Mouse (Mus musculus) lung, embryonic 15.5 days (tissue): ENCODE measurements around the gene Mettl24. TPM values are rescaled to one million over a fixed set of nuclear protein-coding genes. Genes with fewer than 3 reads are reported as not detected.
"Not testable (repeated sequence)": the region's sequence is repeated elsewhere in the genome, so short reads cannot be mapped to it uniquely, and the experiment has no call there.

ENCODE experiments used
- ATAC-seq: fragments of 200-750 bp; cut with Nextera tagmentation; 2 replicates; pipeline ENCODE4 v1.8.0; 2017; ENCODE audit warnings: moderate number of reproducible peaks, borderline replicate concordance; ENCODE audit not compliant: low FRiP score, low TSS enrichment; ENCODE audit errors: extremely low read depth
- H3K27ac ChIP-seq: fragments of 300-500 bp; sonication (generic); 2 replicates; pipeline ENCODE4 v1.5.1; 2015; ENCODE audit warnings: moderate library complexity, mild to moderate bottlenecking, inconsistent platforms
- H3K27me3 ChIP-seq: fragments of 300-500 bp; sonication (generic); 2 replicates; pipeline ENCODE4 v1.6.1; 2015; ENCODE audit warnings: inconsistent platforms
- H3K36me3 ChIP-seq: fragments of 300-500 bp; sonication (generic); 2 replicates; pipeline ENCODE4 v1.6.1; 2015; ENCODE audit warnings: inconsistent platforms
- H3K4me1 ChIP-seq: fragments of 300-500 bp; sonication (generic); 2 replicates; pipeline ENCODE4 v1.6.1; 2015; ENCODE audit warnings: inconsistent platforms
- H3K4me2 ChIP-seq: fragments of 300-500 bp; sonication (generic); 2 replicates; pipeline ENCODE4 v1.6.1; 2015; ENCODE audit warnings: inconsistent platforms, mild to moderate bottlenecking, moderate library complexity
- H3K4me3 ChIP-seq: fragments of 300-500 bp; sonication (generic); 2 replicates; pipeline ENCODE4 v1.5.1; 2015; ENCODE audit warnings: mild to moderate bottlenecking, inconsistent platforms
- H3K9ac ChIP-seq: fragments of 300-500 bp; sonication (generic); 2 replicates; pipeline ENCODE4 v1.6.1; 2015; ENCODE audit warnings: inconsistent platforms
- H3K9me3 ChIP-seq: fragments of 300-500 bp; sonication (generic); 2 replicates; pipeline ENCODE4 v1.6.1; 2016; ENCODE audit warnings: inconsistent platforms
- WGBS: fragments of 180-500 bp; shearing (Covaris S2); methylation state at CpG from one replicate; pipeline ENCODE4 v1.1.7; 2015; 5-methylcytosine and 5-hydroxymethylcytosine counted together
- polyA plus RNA-seq: library from polyadenylated mRNA; unstranded; fragments of >200 nt; fragmentation: Nextera tagmentation; extraction: Ambion mirVana; gene quantifications from 2 replicates; pipeline ENCODE4 v1.2.1, GENCODE M21; 2015

Gene Mettl24
- polyA plus RNA-seq, 1 experiment from 2014 or later: 4.3 TPM

- no peaks in the 10 kb centered on the region for H3K36me3 ChIP-seq
- no peak for ATAC-seq
- WGBS: 50% methylated on average over 11 of the region's 11 CpGs
These were observed 92.1 kb downstream of the Mettl24 start for GRCm38 (mm10) chr10:40775151-40775550.

GRCm38 (mm10) chr10:40775655-40776054 is 92.6 kb downstream of the Mettl24 start:
- H3K9me3 ChIP-seq: no peaks in the 10 kb centered on the region
- no peak overlapping the region for H3K4me3 ChIP-seq
- H3K4me2 ChIP-seq: no peak overlapping the region
- ATAC-seq: no peak
- H3K4me1 ChIP-seq: no peaks in the 10 kb centered on the region
- H3K36me3 ChIP-seq: no peaks in the 10 kb centered on the region
- H3K27me3 ChIP-seq: no peaks in the 10 kb centered on the region
- no peak overlapping the region for H3K27ac ChIP-seq
- no peak overlapping the region for H3K9ac ChIP-seq
- WGBS: 87% methylated on average over 4 of the region's 4 CpGs

More at GRCm38 (mm10) chr10:40775151-40775550, 92.1 kb downstream of the Mettl24 start:
- Histone ChIP-seq H3K9me3 (no peaks in the 10 kb centered on the region), H3K27ac (no peak overlapping the region), H3K4me2 (no peak overlapping the region), H3K27me3 (no peaks in the 10 kb centered on the region), H3K4me1 (no peaks in the 10 kb centered on the region), H3K4me3 (no peak overlapping the region), H3K9ac (no peak overlapping the region)

- 24% methylated on average over 2 of the region's 2 CpGs for WGBS
- H3K9me3 ChIP-seq: no peaks in the 10 kb centered on the region
- H3K9ac ChIP-seq: no peak overlapping the region
- H3K27ac ChIP-seq: no peak overlapping the region
- H3K4me1 ChIP-seq: no peaks in the 10 kb centered on the region
- no peaks in the 10 kb centered on the region for H3K27me3 ChIP-seq
- H3K4me2 ChIP-seq: no peak overlapping the region
- no peaks in the 10 kb centered on the region for H3K36me3 ChIP-seq
- no peak for ATAC-seq
- no peak overlapping the region for H3K4me3 ChIP-seq
These were observed 94.1 kb downstream of the Mettl24 start for GRCm38 (mm10) chr10:40777171-40777570.

- Histone ChIP-seq H3K4me3 (no peak overlapping the region), H3K9ac (no peak overlapping the region), H3K27me3 (no peaks in the 10 kb centered on the region), H3K27ac (no peak overlapping the region), H3K9me3 (no peaks in the 10 kb centered on the region), H3K4me2 (no peak overlapping the region), H3K4me1 (no peaks in the 10 kb centered on the region), H3K36me3 (no peaks in the 10 kb centered on the region)
- ATAC-seq: no peak
- 77% methylated on average over 4 of the region's 4 CpGs for WGBS
These were observed 95.4 kb downstream of the Mettl24 start for GRCm38 (mm10) chr10:40778472-40778871.

- H3K4me1 ChIP-seq: no peaks in the 10 kb centered on the region
- WGBS: 59% methylated on average over 3 of the region's 3 CpGs
- no peak overlapping the region for H3K9ac ChIP-seq
- no peak for ATAC-seq
- no peak overlapping the region for H3K27ac ChIP-seq
- no peak overlapping the region for H3K4me3 ChIP-seq
- H3K27me3 ChIP-seq: no peaks in the 10 kb centered on the region
- no peaks in the 10 kb centered on the region for H3K9me3 ChIP-seq
- no peaks in the 10 kb centered on the region for H3K36me3 ChIP-seq
- H3K4me2 ChIP-seq: no peak overlapping the region
These were observed 107.3 kb downstream of the Mettl24 start for GRCm38 (mm10) chr10:40790406-40790805.

- H3K27ac ChIP-seq: no peak overlapping the region
- no peaks in the 10 kb centered on the region for H3K27me3 ChIP-seq
- no peaks in the 10 kb centered on the region for H3K9me3 ChIP-seq
- H3K9ac ChIP-seq: no peak overlapping the region
- H3K36me3 ChIP-seq: no peaks in the 10 kb centered on the region
- no peak overlapping the region for H3K4me2 ChIP-seq
- no peak for ATAC-seq
- no peaks in the 10 kb centered on the region for H3K4me1 ChIP-seq
- no peak overlapping the region for H3K4me3 ChIP-seq
- 83% methylated on average over 3 of the region's 3 CpGs for WGBS
These were observed 109.0 kb downstream of the Mettl24 start for GRCm38 (mm10) chr10:40792115-40792514.

GRCm38 (mm10) chr10:40805221-40805620 is 122.1 kb downstream of the Mettl24 start:
- no peaks in the 10 kb centered on the region for H3K9me3 ChIP-seq
- no peaks in the 10 kb centered on the region for H3K27me3 ChIP-seq
- H3K4me3 ChIP-seq: no peak overlapping the region
- H3K36me3 ChIP-seq: no peaks in the 10 kb centered on the region
- no peaks in the 10 kb centered on the region for H3K4me1 ChIP-seq
- no peak overlapping the region for H3K9ac ChIP-seq
- no peak overlapping the region for H3K27ac ChIP-seq
- 67% methylated on average over 1 of the region's 1 CpGs for WGBS
- no peak for ATAC-seq
- no peak overlapping the region for H3K4me2 ChIP-seq

- 79% methylated on average over 4 of the region's 4 CpGs for WGBS
- no peak for ATAC-seq
- H3K9ac ChIP-seq: no peak overlapping the region
- H3K9me3 ChIP-seq: no peaks in the 10 kb centered on the region
- H3K27me3 ChIP-seq: no peaks in the 10 kb centered on the region
- no peaks in the 10 kb centered on the region for H3K36me3 ChIP-seq
- H3K4me2 ChIP-seq: no peak overlapping the region
- H3K4me3 ChIP-seq: no peak overlapping the region
- H3K4me1 ChIP-seq: no peaks in the 10 kb centered on the region
- H3K27ac ChIP-seq: no peak overlapping the region
These were observed 123.1 kb downstream of the Mettl24 start for GRCm38 (mm10) chr10:40806221-40806620.

GRCm38 (mm10) chr10:40809411-40809910 is 126.4 kb downstream of the Mettl24 start:
- H3K4me1 ChIP-seq, H3K36me3 ChIP-seq, H3K4me3 ChIP-seq, H3K4me2 ChIP-seq, H3K9ac ChIP-seq, H3K27ac ChIP-seq, H3K9me3 ChIP-seq, H3K27me3 ChIP-seq, ATAC-seq: not testable (repeated sequence)
- 37% methylated on average over 5 of the region's 5 CpGs for WGBS

- H3K9ac ChIP-seq: no peak overlapping the region
- H3K4me2 ChIP-seq: no peak overlapping the region
- 60% methylated on average over 4 of the region's 4 CpGs for WGBS
- no peaks in the 10 kb centered on the region for H3K36me3 ChIP-seq
- no peak overlapping the region for H3K27ac ChIP-seq
- no peak for ATAC-seq
- H3K9me3 ChIP-seq: no peaks in the 10 kb centered on the region
- no peaks in the 10 kb centered on the region for H3K27me3 ChIP-seq
- H3K4me1 ChIP-seq: no peaks in the 10 kb centered on the region
- no peak overlapping the region for H3K4me3 ChIP-seq
These were observed 130.5 kb downstream of the Mettl24 start for GRCm38 (mm10) chr10:40813627-40814026.

GRCm38 (mm10) chr10:40816471-40816870 is 133.4 kb downstream of the Mettl24 start:
- WGBS: 44% methylated on average over 6 of the region's 6 CpGs
- H3K4me1 ChIP-seq: no peaks in the 10 kb centered on the region
- no peaks in the 10 kb centered on the region for H3K27me3 ChIP-seq
- ATAC-seq: no peak
- no peaks in the 10 kb centered on the region for H3K36me3 ChIP-seq
- H3K9ac ChIP-seq: no peak overlapping the region
- no peak overlapping the region for H3K27ac ChIP-seq
- no peak overlapping the region for H3K4me3 ChIP-seq
- no peak overlapping the region for H3K4me2 ChIP-seq
- no peaks in the 10 kb centered on the region for H3K9me3 ChIP-seq

GRCm38 (mm10) chr10:40825952-40826351 is 142.9 kb downstream of the Mettl24 start:
- peaks cover 7% of the 10 kb centered on the region; the same call in 1 of the 2 replicates for H3K36me3 ChIP-seq
- H3K27me3 ChIP-seq: no peaks in the 10 kb centered on the region
- WGBS: 57% methylated on average over 6 of the region's 6 CpGs

GRCm38 (mm10) chr10:40827706-40828105 is 144.6 kb downstream of the Mettl24 start:
- WGBS: 88% methylated on average over 4 of the region's 4 CpGs
- Histone ChIP-seq H3K36me3 (peaks cover 15% of the 10 kb centered on the region; the same call in 1 of the 2 replicates), H3K4me2 (no peak overlapping the region), H3K27me3 (no peaks in the 10 kb centered on the region), H3K9ac (no peak overlapping the region), H3K4me3 (no peak overlapping the region), H3K9me3 (no peaks in the 10 kb centered on the region), H3K4me1 (no peaks in the 10 kb centered on the region), H3K27ac (no peak overlapping the region)
- ATAC-seq: no peak

More at GRCm38 (mm10) chr10:40825952-40826351, 142.9 kb downstream of the Mettl24 start:
- no peaks in the 10 kb centered on the region for H3K4me1 ChIP-seq
- no peak overlapping the region for H3K4me2 ChIP-seq
- H3K9ac ChIP-seq: no peak overlapping the region
- no peak overlapping the region for H3K4me3 ChIP-seq
- H3K27ac ChIP-seq: no peak overlapping the region
- no peaks in the 10 kb centered on the region for H3K9me3 ChIP-seq
- no peak for ATAC-seq
